Comparison of ENCODE assay signal across 24 mouse cellular contexts in the genomic region with DNA sequence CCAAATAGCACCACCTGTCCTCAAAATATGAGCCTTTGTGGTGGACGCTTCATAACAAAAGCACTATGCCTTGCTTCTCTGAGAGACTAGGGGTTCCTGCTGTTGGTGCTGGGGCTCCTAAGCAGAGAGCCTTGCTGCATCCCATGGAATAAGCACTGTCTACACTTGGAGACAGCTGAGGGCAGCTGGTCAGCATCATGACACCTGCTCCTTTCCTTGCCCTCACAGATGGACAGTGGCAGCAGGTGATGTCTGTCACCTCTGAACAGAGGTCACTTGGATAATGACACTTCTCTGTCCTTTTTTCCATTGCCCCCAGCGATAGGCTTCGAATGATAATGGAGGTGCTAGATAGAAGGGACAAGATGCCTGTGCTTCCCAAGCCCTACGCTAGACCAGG. TPM values are rescaled to one million over a fixed set of nuclear protein-coding genes. Genes with fewer than 3 reads are reported as not detected.
DNase-seq lines count a peak whose midpoint lies in the region; ATAC-seq and TF ChIP-seq lines count a peak whose summit lies in the region.
"Had no signal": no experiment of that assay in that cellular context is flagged by ENCODE, and none has a peak within 500 bp of the region (broad histone marks: within the 10 kb centered on the region; RNA-seq: fewer than 3 reads in every experiment).

No protein-coding gene starts in this region.

- no peaks in the 10 kb centered on the region for H3K36me3 ChIP-seq in heart, adult 2 months (ENCODE audit: control insufficient read depth, insufficient read depth, low read length)
- H3K36me3 ChIP-seq in C2C12 (ENCODE audit: control insufficient read depth, insufficient read depth) = no peaks in the 10 kb centered on the region
- no peaks in the 10 kb centered on the region for H3K36me3 ChIP-seq in embryonic facial prominence, embryonic 10.5 days (replicated peaks)
- H3K36me3 ChIP-seq: embryonic facial prominence, embryonic 12.5 days; forebrain, embryonic 15.5 days; G1E had no signal

- intact Hi-C loops in heart, adult 2 months (cut with DNase I) = no loop called here

- no peaks in the 10 kb centered on the region for H3K9me3 ChIP-seq in embryonic facial prominence, embryonic 10.5 days
- H3K9me3 ChIP-seq: embryonic facial prominence, embryonic 12.5 days; forebrain, embryonic 13.5 days; forebrain, embryonic 15.5 days; G1E had no signal

- TF ChIP-seq CTCF in heart, adult 2 months (IDR thresholded peaks at IDR 0.05) = no peak
- TF ChIP-seq CTCF in C2C12 (IDR thresholded peaks at IDR 0.05; ENCODE audit: control insufficient read depth, insufficient read depth, insufficient read length) = no peak

- peak overlapping the region; percentile 17; the same call in 1 of the 2 replicates for H3K27ac ChIP-seq in heart, adult 2 months
- 0 out of 2 replicates have a peak overlapping the region, but pooled peaks have one; percentile 30 for H3K27ac ChIP-seq in embryonic facial prominence, embryonic 10.5 days (replicated peaks)
- H3K27ac ChIP-seq: embryonic facial prominence, embryonic 12.5 days; forebrain, embryonic 13.5 days; forebrain, embryonic 15.5 days had no signal

- peaks cover 6% of the 10 kb centered on the region for H3K4me1 ChIP-seq in heart, adult 2 months (ENCODE audit: control insufficient read depth, insufficient read depth, low read length)
- peaks cover 39% of the 10 kb centered on the region for H3K4me1 ChIP-seq in embryonic facial prominence, embryonic 10.5 days
- H3K4me1 ChIP-seq: forebrain, embryonic 13.5 days; forebrain, embryonic 15.5 days had no signal

- no peaks in the 10 kb centered on the region for H3K27me3 ChIP-seq in heart, adult 2 months (ENCODE audit: control insufficient read depth, insufficient read depth, low read length)
- H3K27me3 ChIP-seq in C2C12 (ENCODE audit: control insufficient read depth, insufficient read depth, insufficient read length) = peaks cover 6% of the 10 kb centered on the region
- H3K27me3 ChIP-seq in embryonic facial prominence, embryonic 10.5 days (replicated peaks; ENCODE audit: low read depth, poor library complexity, severe bottlenecking) = no peaks in the 10 kb centered on the region
- H3K27me3 ChIP-seq: CH12.LX; embryonic facial prominence, embryonic 12.5 days; forebrain, embryonic 13.5 days; forebrain, embryonic 15.5 days had no signal

- ATAC-seq in megakaryocyte-erythroid progenitor cell, adult 5-6 weeks (replicated peaks; ENCODE audit: low FRiP score, low TSS enrichment, poor library complexity, severe bottlenecking) = no peak
- ATAC-seq: activated CD4-positive, CD25-positive, alpha-beta regulatory T cell, adult 4 months; CD4-positive, CD25-positive, alpha-beta regulatory T cell, adult 4 months; forebrain, embryonic 13.5 days; forebrain, embryonic 15.5 days; forebrain, postnatal 0 days; Patski had no signal

- H3K79me2 ChIP-seq in heart, adult 2 months (replicated peaks; ENCODE audit: control insufficient read depth, insufficient read depth, low read length) = no peaks in the 10 kb centered on the region
- H3K79me2 ChIP-seq in C2C12 (ENCODE audit: control insufficient read depth, insufficient read depth) = no peaks in the 10 kb centered on the region

- no peak for DNase-seq in heart, adult 2 months
- DNase-seq in heart, adult 9 months (ENCODE audit: low spot score in 2 of 2) = no peak
- no peak for DNase-seq in embryonic facial prominence, embryonic 10.5 days (ENCODE audit: low spot score)
- DNase-seq in kidney, postnatal 25 days = no peak
- DNase-seq: adrenal gland, adult 8-10 months; adrenal gland, postnatal 14 days; adrenal gland, postnatal 36 days; cerebellum, adult 11 months; cerebellum, adult 18-20 months; cerebellum, adult 8-10 months; cerebellum, adult 9-11 months; cerebellum, postnatal 14 days; cerebellum, postnatal 36 days; forebrain, postnatal 0 days had no signal

- TF ChIP-seq EP300 in heart, adult 2 months (IDR thresholded peaks at IDR 0.05; ENCODE audit: insufficient read depth, low read depth, low read length) = no peak

- WGBS in heart, adult 2 months = 73% methylated on average over 4 of the region's 4 CpGs
- WGBS in embryonic facial prominence, embryonic 10.5 days = 87% methylated on average over 4 of the region's 4 CpGs

- no peak overlapping the region for H3ac ChIP-seq in C2C12 (ENCODE audit: control insufficient read depth, insufficient read length, low read depth)

- no peak for TF ChIP-seq POLR2A in heart, adult 2 months (IDR thresholded peaks at IDR 0.05; ENCODE audit: insufficient read depth, low read depth, low read length)

- H3K79me3 ChIP-seq in C2C12 (ENCODE audit: low read depth) = no peaks in the 10 kb centered on the region

- H3K9ac ChIP-seq in heart, adult 2 months (ENCODE audit: low read depth, low read length) = no peak overlapping the region
- H3K9ac ChIP-seq: embryonic facial prominence, embryonic 12.5 days; forebrain, embryonic 13.5 days; forebrain, embryonic 15.5 days; forebrain, postnatal 0 days had no signal

- H3K4me3 ChIP-seq in heart, adult 2 months = no peak overlapping the region
- no peak overlapping the region for H3K4me3 ChIP-seq in C2C12 (ENCODE audit: insufficient read depth, poor library complexity, severe bottlenecking)
- no peak overlapping the region for H3K4me3 ChIP-seq in embryonic facial prominence, embryonic 10.5 days
- H3K4me3 ChIP-seq: embryonic facial prominence, embryonic 12.5 days; forebrain, embryonic 13.5 days; forebrain, embryonic 15.5 days had no signal

TF ChIP-seq in C2C12, 6 proteins besides CTCF, POLR2A, EP300 and RAD21:
- TF ChIP-seq MAX (IDR thresholded peaks at IDR 0.05) (no peak), FOSL1 (IDR thresholded peaks at IDR 0.05; ENCODE audit: insufficient read depth, low read length, poor library complexity, severe bottlenecking) (no peak), MYOD1 (IDR thresholded peaks at IDR 0.05; ENCODE audit: control insufficient read depth, insufficient read length, low read depth) (peak; percentile 5), MYOG (IDR thresholded peaks at IDR 0.05; ENCODE audit: control insufficient read depth, extremely low read depth, insufficient read length) (no peak), CEBPB (IDR thresholded peaks at IDR 0.05; ENCODE audit: low read depth) (no peak), USF1 (IDR thresholded peaks at IDR 0.05; ENCODE audit: low read depth) (no peak)

RNA-seq across cellular contexts. Expression of a gene that starts 13.4 kb away (rescaled TPM):
- total RNA-seq in heart, adult 2 months (2021) = 10 to 100 TPM; 51.3 to 53.4 TPM
- 16.1 and 41.1 TPM in 2 replicates for polyA plus RNA-seq in heart, adult 2 months (2012; rRNA removed)
- polyA plus RNA-seq in C2C12 (2012; fragmentation: generic; extraction: Trizol) = 14.9 TPM
- 84.7 and 84.9 TPM in 2 replicates for polyA plus RNA-seq in embryonic facial prominence, embryonic 10.5 days (2016; fragmentation: Nextera tagmentation; extraction: Ambion mirVana)
- 62.5 and 65.8 TPM in 2 replicates for total RNA-seq in megakaryocyte-erythroid progenitor cell, adult 5-6 weeks (2014; fragmentation: Nextera tagmentation)
- total RNA-seq in megakaryocyte-erythroid progenitor cell, adult 5-6 weeks (2017) = 62.2 and 64.0 TPM in 2 replicates
